Mouse (Mus musculus) left cerebral cortex, postnatal 36 days (tissue): ENCODE measurements around the gene Vps35l. TPM values are rescaled to one million over a fixed set of nuclear protein-coding genes. Genes with fewer than 3 reads are reported as not detected.

Experiments
- total RNA-seq, 2 experiments: library from RNA; stranded (reverse); gene quantifications; 2 replicates each; pipeline ENCODE4 v1.2.3; 2021

Vps35l gene
- total RNA-seq, 2 experiments from 2014 or later: 55.8 to 60.3 TPM

Other genes starting within 250 kb of the Vps35l start
- 1 to 10 TPM; 2.7 to 3.4 TPM for gene Itpripl2, start 248.3 kb upstream of the Vps35l start, total RNA-seq
- 10 to 100 TPM; 30.8 to 37.6 TPM for gene Coq7, start 206.9 kb upstream of the Vps35l start, total RNA-seq
- 10 to 100 TPM; 15.2 to 19.5 TPM for gene Tmc7, start 155.5 kb upstream of the Vps35l start, total RNA-seq
- gene Tmc5, start 142.9 kb upstream of the Vps35l start, total RNA-seq: under 1 TPM; 0.15 to 0.50 TPM
- gene Gde1, start 34.4 kb upstream of the Vps35l start, total RNA-seq: 100 to 1,000 TPM; 258 to 307 TPM
- 10 to 100 TPM; 50.0 to 52.4 TPM for gene Ccp110, start 27.7 kb upstream of the Vps35l start, total RNA-seq
- gene Iqck, start 115.5 kb downstream of the Vps35l start, total RNA-seq: 1 to 10 TPM; 3.4 to 3.9 TPM
- 10 to 100 TPM; 24.9 to 28.6 TPM for gene Knop1, start 116.0 kb downstream of the Vps35l start, total RNA-seq